Mouse (Mus musculus): Measurements from ENCODE around the gene Rsrc1.

DNA sequence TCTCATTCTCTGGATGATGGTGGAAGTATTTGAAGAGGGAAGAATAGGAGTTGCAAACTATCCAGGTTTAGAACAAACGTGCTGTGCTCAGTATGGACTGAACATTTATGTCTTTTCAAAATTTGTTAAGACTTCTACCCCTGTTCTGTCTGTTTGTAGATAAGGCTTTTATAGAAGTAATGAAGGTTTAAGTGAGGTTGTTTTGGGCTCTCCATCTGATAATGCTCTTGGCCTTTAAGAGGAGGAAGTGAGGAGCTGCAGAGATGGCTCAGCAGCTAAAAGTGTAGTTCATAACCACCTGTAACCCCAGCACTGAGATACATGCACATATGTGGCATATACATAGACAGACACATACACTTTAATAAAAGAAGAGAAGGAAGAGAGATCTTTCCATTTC, 15.6 kb downstream of the Rsrc1 start:
- TF ChIP-seq CTCF (IDR thresholded peaks at IDR 0.05; ENCODE audit: low read depth, low read length) = no peak
- no peak for TF ChIP-seq POLR2A (IDR thresholded peaks at IDR 0.05; ENCODE audit: insufficient read depth, low read length)
